Mouse (Mus musculus): ENCODE measurements at regions not wholly inside any gene's neighbourhood (a gene's known extent, or its start where the extent isn't known, plus 50 kb on each side); places are given as distances from the start of the nearest gene placed in this dataset.

- TF ChIP-seq MYOD1 (IDR thresholded peaks at IDR 0.05; ENCODE audit: control insufficient read depth, insufficient read length, low read depth), result no peak
- no peak for TF ChIP-seq MYOG (IDR thresholded peaks at IDR 0.05; ENCODE audit: control insufficient read depth, extremely low read depth, insufficient read length)
- no peak for TF ChIP-seq USF1 (IDR thresholded peaks at IDR 0.05; ENCODE audit: low read depth)
- TF ChIP-seq CTCF (IDR thresholded peaks at IDR 0.05; ENCODE audit: control insufficient read depth, insufficient read depth, insufficient read length), result no peak
- no peak for TF ChIP-seq MAX (IDR thresholded peaks at IDR 0.05)
- no peak for TF ChIP-seq CEBPB (IDR thresholded peaks at IDR 0.05; ENCODE audit: low read depth)
- TF ChIP-seq FOSL1 (IDR thresholded peaks at IDR 0.05; ENCODE audit: insufficient read depth, low read length, poor library complexity, severe bottlenecking), result no peak
Measured at GRCm38 (mm10) chr13:51326128-51326527, 82.3 kb upstream of the S1pr3 start.
